Mouse (Mus musculus): ENCODE data around the gene Actb. TPM values are rescaled to one million over a fixed set of nuclear protein-coding genes. Genes with fewer than 3 reads are reported as not detected.
A peak's percentile ranks its signal among the peaks of the same experiment; 100 is the strongest.

Actb gene
- polyA plus RNA-seq, 1 experiment from 2014 or later, result 15,880 TPM

DNA sequence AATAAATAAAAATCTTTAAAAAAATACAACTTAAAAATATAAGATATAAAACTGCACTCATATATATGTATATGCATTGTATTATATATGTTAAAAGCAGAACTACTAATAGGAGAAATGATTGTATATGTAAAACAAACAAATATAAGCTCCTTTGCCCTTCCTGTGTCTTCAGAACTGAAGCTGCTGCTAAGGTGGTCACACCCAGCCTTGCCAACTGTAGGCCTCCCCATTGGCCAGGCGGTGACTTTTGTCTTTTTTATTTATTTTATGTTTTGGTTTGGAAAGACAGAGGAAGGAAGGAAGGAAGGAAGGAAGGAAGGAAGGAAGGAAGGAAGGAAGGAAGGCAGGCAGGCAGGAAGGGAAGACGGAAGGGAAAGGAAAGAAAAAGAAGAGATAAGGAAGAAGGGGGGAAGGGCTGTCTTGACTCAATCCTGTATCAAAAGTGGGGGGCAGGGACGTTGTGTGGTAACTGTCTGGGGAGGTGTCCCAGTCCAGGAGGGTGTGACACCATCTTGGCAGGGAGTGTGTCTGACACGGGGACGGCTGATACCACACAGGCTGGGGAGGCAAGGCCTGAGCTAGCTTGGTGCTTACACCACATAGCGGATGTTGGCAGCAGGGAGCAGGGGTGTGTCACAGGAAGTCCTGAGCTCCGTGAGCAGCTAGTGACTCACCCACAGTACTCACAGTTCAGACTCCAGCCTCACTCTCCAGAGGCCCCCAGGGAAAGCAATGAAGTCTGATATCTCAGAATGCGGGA is 13.9 kb upstream of the Actb start:
- Histone ChIP-seq H3K4me1 (0 out of 2 replicates have a peak, but pooled peaks cover 5% of the 10 kb centered on the region), H3K36me3 (no peaks in the 10 kb centered on the region), H3K9ac (no peak overlapping the region), H3K4me3 (no peak overlapping the region), H3K4me2 (replicated peaks) (no peak overlapping the region), H3K27ac (no peak overlapping the region), H3K9me3 (no peaks in the 10 kb centered on the region), H3K27me3 (no peaks in the 10 kb centered on the region)
- 57% methylated on average over 8 of the region's 8 CpGs for WGBS
- ATAC-seq (ENCODE audit: low FRiP score, low read depth), result peak; percentile 67; the same call in 1 of the 2 replicates

DNA sequence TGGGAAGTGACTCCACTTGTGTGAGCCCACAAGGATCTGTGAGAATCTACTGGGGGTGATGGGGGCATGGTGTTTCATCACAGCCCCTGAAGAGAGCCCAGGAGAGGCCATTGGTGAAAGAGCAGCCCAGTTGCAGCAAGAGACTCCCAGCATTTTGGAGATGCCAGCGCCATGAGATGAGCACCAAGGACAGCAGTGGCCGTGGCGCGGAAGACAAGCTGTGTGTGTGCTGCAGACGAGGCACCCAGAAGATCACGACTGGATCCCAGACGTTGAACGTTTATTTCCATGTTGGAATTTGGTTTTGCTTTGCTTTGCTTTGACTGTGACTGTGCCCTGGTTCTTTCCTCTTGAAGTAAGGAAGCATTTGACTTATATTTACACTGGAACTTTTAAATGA is 10.8 kb upstream of the Actb start:
- H3K4me3 ChIP-seq, result no peak overlapping the region
- no peaks in the 10 kb centered on the region for H3K9me3 ChIP-seq
- no peak overlapping the region for H3K4me2 ChIP-seq (replicated peaks)
- H3K9ac ChIP-seq, result no peak overlapping the region
- no peaks in the 10 kb centered on the region for H3K36me3 ChIP-seq
- 0 out of 2 replicates have a peak, but pooled peaks cover 5% of the 10 kb centered on the region for H3K4me1 ChIP-seq
- ATAC-seq (ENCODE audit: low FRiP score, low read depth), result no peak
- H3K27ac ChIP-seq, result no peak overlapping the region
- 92% methylated on average over 8 of the region's 8 CpGs for WGBS
- H3K27me3 ChIP-seq, result no peaks in the 10 kb centered on the region

DNA sequence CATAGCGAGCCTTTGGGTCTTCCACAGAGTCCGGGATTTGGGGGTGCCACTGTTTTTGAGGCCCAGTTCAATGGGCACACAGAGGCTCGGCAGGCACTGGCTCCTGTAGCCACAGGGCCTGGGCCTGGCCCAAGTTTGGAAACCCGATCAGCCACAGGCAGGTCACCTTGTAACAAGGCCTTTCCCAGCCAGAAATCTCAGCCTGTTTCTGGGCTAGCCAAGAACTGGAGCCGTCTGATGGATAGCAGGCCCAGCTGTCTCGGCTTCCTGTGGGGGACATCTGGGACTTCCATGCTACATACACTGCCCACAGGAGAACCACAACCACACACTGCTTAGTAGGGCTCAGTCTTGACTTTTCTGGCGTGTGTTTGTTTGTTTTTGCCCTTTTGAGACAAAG is 10.0 kb upstream of the Actb start:
- Histone ChIP-seq H3K4me2 (replicated peaks) (no peak overlapping the region), H3K36me3 (no peaks in the 10 kb centered on the region), H3K27ac (no peak overlapping the region), H3K4me3 (no peak overlapping the region), H3K4me1 (0 out of 2 replicates have a peak, but pooled peaks cover 5% of the 10 kb centered on the region), H3K9me3 (no peaks in the 10 kb centered on the region), H3K27me3 (no peaks in the 10 kb centered on the region), H3K9ac (no peak overlapping the region)
- no peak for ATAC-seq (ENCODE audit: low FRiP score, low read depth)
- 70% methylated on average over 7 of the region's 7 CpGs for WGBS

DNA sequence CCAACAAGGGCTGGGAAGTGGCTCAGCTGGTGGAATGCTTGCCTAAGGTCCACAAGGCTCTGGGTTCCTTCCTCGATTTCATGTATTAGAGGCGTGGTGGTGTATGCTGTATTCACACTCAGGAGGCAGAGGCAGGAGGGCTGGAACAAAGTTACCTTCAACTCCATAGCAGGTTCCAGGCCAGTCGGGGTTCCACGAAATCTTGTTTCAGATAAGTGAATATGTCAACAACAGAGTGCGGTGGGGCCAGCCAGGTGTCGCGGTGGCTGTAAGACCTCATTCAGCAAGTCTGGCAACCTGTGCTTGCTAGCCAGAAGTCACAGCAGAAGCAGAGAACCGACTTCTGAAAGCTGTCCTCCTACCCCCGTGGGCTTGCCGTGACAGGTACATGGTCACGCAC is 8.7 kb upstream of the Actb start:
- ATAC-seq (ENCODE audit: low FRiP score, low read depth), result no peak
- Histone ChIP-seq H3K9ac (no peak overlapping the region), H3K27me3 (no peaks in the 10 kb centered on the region), H3K36me3 (no peaks in the 10 kb centered on the region), H3K4me1 (peaks cover under 1% of the 10 kb centered on the region; the same call in 1 of the 2 replicates), H3K9me3 (no peaks in the 10 kb centered on the region), H3K4me2 (replicated peaks) (no peak overlapping the region), H3K27ac (no peak overlapping the region), H3K4me3 (no peak overlapping the region)
- 88% methylated on average over 11 of the region's 11 CpGs for WGBS

DNA sequence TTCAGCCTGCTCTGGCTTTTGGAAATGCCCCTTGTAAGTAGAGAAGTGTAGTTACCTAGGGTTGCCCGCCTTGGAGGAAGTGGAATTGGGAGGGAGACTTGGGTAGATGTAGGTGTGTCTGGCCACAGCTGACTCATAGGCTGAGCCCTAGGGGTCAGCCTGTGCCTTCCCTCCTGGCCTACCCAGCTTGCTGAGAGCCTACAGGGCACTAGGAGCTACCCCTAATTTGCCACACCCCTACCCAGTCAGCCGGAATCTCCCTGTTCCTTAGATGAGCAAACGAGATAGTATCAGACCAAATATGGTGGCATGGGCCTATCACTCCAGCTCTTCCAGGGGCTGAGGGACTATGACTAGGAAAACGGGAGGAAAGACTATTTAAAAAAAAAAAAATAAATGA is 6.2 kb upstream of the Actb start:
- no peak for ATAC-seq (ENCODE audit: low FRiP score, low read depth)
- no peaks in the 10 kb centered on the region for H3K36me3 ChIP-seq
- peaks cover 25% of the 10 kb centered on the region for H3K4me1 ChIP-seq
- no peak overlapping the region for H3K4me3 ChIP-seq
- no peaks in the 10 kb centered on the region for H3K9me3 ChIP-seq
- H3K27ac ChIP-seq, result no peak overlapping the region
- no peaks in the 10 kb centered on the region for H3K27me3 ChIP-seq
- H3K4me2 ChIP-seq (replicated peaks), result no peak overlapping the region
- H3K9ac ChIP-seq, result no peak overlapping the region
- WGBS, result 82% methylated on average over 4 of the region's 4 CpGs

DNA sequence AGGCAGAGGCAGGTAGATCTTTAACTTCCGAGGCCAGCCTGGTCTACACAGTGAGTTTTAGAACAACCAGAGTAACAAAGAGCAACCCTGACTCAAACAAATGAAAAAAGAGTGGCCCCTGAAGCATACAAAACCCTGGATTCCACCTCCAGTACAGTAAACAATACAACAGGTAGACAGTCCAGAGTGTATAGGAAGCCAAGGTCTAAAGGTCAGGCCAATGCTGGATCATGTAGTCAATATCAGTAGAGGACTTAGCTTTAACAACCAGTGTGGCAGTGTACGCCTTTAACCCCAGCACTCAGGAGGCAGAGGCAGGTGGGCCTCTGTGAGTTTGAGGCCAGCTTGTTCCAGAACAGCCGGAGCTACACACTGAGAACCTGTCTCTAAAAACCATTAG is 5.8 kb upstream of the Actb start:
- WGBS, result 98% methylated on average over 3 of the region's 3 CpGs
- H3K9ac ChIP-seq, result no peak overlapping the region
- H3K9me3 ChIP-seq, result no peaks in the 10 kb centered on the region
- ATAC-seq (ENCODE audit: low FRiP score, low read depth), result no peak
- H3K4me3 ChIP-seq, result no peak overlapping the region
- no peak overlapping the region for H3K4me2 ChIP-seq (replicated peaks)
- H3K4me1 ChIP-seq, result peaks cover 29% of the 10 kb centered on the region
- no peaks in the 10 kb centered on the region for H3K36me3 ChIP-seq
- H3K27ac ChIP-seq, result no peak overlapping the region
- H3K27me3 ChIP-seq, result no peaks in the 10 kb centered on the region

DNA sequence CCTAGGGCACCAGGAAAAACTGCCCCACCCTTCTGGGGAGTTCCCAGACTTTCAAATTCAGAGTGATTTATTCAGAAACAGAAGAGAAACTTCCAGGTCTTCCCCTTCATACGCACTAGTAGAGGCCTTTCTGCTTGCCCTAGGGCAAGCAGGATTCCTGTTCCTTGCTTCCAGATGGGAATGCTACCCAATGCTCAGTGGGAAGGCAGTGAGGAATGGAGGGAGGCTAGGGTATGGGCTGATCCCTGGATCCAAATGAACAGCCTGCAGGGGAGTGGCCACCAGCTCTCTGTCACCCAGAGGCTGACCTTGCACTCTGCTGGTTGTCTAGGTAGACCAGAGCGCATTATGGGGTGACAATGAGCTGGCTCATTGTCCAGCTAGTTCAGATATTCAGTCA is 5.1 kb upstream of the Actb start:
- 80% methylated on average over 2 of the region's 2 CpGs for WGBS
- Histone ChIP-seq H3K27ac (no peak overlapping the region), H3K4me2 (replicated peaks) (no peak overlapping the region), H3K9me3 (no peaks in the 10 kb centered on the region), H3K9ac (no peak overlapping the region), H3K4me1 (peaks cover 34% of the 10 kb centered on the region), H3K4me3 (no peak overlapping the region), H3K36me3 (no peaks in the 10 kb centered on the region), H3K27me3 (no peaks in the 10 kb centered on the region)
- ATAC-seq (ENCODE audit: low FRiP score, low read depth), result no peak

DNA sequence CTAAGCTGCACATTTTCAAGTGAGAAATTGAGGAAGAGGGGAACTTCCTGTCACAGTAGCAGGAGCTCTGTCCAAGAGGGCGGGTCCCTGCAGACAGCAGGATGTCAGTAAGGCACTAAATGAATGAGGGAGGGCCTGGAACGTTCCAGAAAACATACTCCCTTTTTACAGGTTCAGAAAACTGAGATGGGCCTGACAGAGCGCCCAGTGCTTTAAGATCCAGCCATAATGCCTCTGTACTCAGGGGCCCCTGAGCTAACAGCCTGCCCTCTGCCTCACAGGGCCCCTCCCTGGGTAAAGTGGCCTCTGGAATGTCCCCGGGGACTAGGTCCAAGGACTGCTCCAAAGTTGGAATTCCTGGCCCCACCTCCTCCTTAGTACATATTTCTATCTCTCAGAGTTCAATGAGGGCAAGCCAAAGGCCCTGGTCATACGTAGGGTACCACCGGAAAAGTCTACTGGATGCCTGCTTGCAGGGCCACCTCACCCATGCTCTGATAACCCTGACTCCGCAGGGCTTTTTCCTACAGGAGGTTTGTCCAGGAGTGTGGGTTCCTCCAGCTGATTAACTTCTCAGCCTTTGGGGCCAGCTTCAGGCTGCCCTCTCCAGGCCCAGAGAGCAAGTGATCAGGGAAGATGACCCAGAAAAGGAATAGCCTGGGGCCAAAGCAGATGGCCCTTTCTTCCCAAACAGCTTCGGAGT is 3.2 kb upstream of the Actb start:
- Histone ChIP-seq H3K4me2 (replicated peaks) (peak overlapping the region; percentile 23; the same call in 1 of the 2 replicates), H3K9ac (no peak overlapping the region)
- 48% methylated on average over 8 of the region's 8 CpGs for WGBS

DNA sequence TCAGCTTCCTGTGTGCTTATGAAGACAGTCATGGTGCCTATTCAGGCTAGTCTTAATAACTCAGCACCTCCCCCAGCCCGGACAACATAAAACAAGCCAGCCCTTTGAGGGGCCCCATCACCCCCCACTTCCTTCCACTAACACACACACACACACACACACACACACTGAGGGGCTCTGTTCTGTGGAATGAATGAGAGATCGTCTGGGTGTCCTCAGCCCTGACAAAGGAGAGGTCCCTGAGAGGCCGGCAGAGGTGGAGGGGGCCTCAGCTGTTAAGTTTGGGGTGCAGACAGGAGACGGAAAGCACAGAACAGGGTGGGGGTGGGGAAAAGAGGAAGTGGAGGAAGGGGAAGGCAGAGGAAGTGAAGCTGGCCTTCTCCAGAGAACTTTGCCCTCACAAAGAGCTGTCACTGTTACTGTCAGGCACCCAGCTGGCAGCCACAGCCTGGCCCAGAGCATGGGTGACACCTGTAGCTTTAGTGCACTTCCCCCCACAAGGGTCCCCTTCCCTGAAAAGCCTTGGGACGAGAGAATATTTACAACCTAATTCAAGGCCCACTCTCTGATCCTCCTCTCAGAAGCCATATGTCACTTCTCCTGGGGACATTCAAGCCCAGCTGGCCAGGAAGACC is 2.5 kb upstream of the Actb start:
- Histone ChIP-seq H3K4me1 (peaks cover 45% of the 10 kb centered on the region), H3K4me3 (no peak overlapping the region), H3K9me3 (no peaks in the 10 kb centered on the region), H3K9ac (0 out of 2 replicates have a peak overlapping the region, but pooled peaks have one; percentile 1), H3K27me3 (no peaks in the 10 kb centered on the region), H3K4me2 (replicated peaks) (peak overlapping the region; percentile 23), H3K36me3 (peaks cover 15% of the 10 kb centered on the region), H3K27ac (peak overlapping the region; percentile 59)
- no peak for ATAC-seq (ENCODE audit: low FRiP score, low read depth)
- WGBS, result 21% methylated on average over 5 of the region's 5 CpGs

More for the DNA sequence above, 3.2 kb upstream of the Actb start:
- Histone ChIP-seq H3K27ac (peak overlapping the region; percentile 59), H3K9me3 (no peaks in the 10 kb centered on the region), H3K27me3 (no peaks in the 10 kb centered on the region), H3K36me3 (peaks cover 8% of the 10 kb centered on the region), H3K4me3 (no peak overlapping the region), H3K4me1 (peaks cover 38% of the 10 kb centered on the region)
- ATAC-seq (ENCODE audit: low FRiP score, low read depth), result no peak

DNA sequence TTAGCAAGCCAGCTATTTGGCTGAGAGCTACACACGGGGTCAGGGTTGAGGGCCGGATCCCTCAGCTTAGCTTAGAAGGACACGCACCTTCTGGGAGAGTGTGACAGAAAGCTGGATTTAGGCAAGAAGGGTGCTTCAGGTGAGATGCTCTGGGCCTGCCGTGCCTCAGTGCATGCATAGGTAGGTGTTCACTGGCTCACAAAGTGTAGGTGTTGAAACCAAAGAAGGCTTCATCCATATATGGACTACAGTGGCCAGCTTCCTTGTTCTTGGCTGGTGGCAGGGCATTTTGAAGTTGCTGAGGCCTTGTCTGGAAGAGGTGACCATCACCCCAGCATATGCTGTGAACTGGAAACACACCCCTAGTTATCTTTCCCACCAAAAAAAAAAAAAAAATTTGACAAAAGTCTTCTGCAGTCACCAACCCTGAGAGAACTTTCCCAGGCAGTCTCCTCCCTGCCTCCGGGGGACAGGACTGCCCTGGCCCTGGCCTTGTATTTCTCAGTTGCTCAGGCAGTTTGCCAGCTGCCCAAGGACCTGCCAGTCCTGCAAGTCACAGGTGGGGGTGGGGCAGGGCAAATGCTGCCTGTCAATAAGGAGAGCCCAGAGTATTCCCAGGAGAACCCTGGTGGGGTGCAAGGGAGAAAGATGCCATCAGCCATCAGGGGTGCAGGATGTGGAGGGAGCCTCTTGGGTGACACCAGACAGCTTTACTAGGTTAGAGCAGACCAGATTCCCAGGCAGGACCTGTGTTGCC is 1.4 kb upstream of the Actb start:
- Histone ChIP-seq H3K4me2 (replicated peaks) (peak overlapping the region; percentile 86), H3K27ac (peak overlapping the region; percentile 100), H3K4me3 (0 out of 2 replicates have a peak overlapping the region, but pooled peaks have one; percentile 1), H3K9ac (peak overlapping the region; percentile 79; the same call in 1 of the 2 replicates), H3K27me3 (no peaks in the 10 kb centered on the region), H3K4me1 (peaks cover 50% of the 10 kb centered on the region), H3K9me3 (no peaks in the 10 kb centered on the region), H3K36me3 (peaks cover 24% of the 10 kb centered on the region)
- no peak for ATAC-seq (ENCODE audit: low FRiP score, low read depth)
- 73% methylated on average over 5 of the region's 5 CpGs for WGBS

DNA sequence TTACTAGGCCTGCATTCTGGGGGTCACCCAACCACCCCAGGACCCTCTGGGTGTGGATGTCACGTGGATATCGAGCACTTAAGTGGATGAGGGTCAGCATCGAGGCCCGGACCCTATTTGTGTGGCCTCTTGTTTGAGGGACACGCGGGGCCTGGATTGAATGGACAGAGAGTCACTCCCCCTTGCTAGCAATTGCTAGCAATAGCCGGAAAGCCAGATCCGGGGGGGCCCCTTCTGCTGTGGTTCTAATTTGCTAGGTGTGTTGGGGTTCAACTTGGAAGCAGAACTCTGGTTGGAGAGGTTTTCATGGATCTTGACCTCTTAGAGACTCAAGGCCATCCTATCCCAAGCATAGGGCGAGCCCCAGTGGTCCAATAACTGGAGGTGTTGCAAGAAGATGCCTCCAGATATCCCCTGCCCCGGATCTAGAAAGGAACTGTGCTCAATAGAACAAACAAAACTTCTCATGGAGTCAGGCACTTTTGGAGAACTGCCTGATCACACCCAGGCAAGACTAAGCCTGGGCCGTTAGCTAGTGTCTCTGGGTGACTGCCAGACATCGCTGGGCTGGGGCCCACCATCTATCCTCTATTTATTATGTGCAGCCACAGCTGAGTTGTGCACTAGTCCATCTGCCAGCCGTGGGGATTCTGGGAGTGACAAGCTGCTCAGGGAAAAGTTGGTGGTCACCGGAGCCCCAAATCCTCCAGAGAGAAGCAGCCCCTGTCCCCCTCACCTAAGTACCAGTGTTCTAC is 671 bp upstream of the Actb start:
- Histone ChIP-seq H3K4me3 (peak overlapping the region; percentile 99), H3K27ac (peak overlapping the region; percentile 100), H3K9me3 (no peaks in the 10 kb centered on the region), H3K4me1 (peaks cover 58% of the 10 kb centered on the region), H3K4me2 (replicated peaks) (peak overlapping the region; percentile 86), H3K36me3 (peaks cover 31% of the 10 kb centered on the region), H3K27me3 (no peaks in the 10 kb centered on the region), H3K9ac (peak overlapping the region; percentile 79)
- no peak for ATAC-seq (ENCODE audit: low FRiP score, low read depth)
- 25% methylated on average over 14 of the region's 14 CpGs for WGBS
